Mouse (Mus musculus) liver, adult 2 months (tissue): Measurements from ENCODE around the gene Gm5741. TPM values are rescaled to one million over a fixed set of nuclear protein-coding genes. Genes with fewer than 3 reads are reported as not detected.

Experiments
- DNase-seq: peaks from one replicate; pipeline ENCODE4 v3.0.0-alpha.2; 2011; ENCODE audit warnings: low read depth, low spot score; ENCODE audit errors: extremely low read depth
- H3K27ac ChIP-seq: fragments of 200-500 bp; replicated peaks from 2 replicates; pipeline ENCODE4 v1.5.1; 2012; ENCODE audit warnings: low read depth, mild to moderate bottlenecking, control low read depth, inconsistent platforms, low read length; ENCODE audit not compliant: insufficient read depth
- H3K27me3 ChIP-seq: fragments of 200-500 bp; 2 replicates; pipeline ENCODE4 v1.6.1; 2012; ENCODE audit warnings: mild to moderate bottlenecking, moderate library complexity, low read length, inconsistent platforms; ENCODE audit not compliant: control insufficient read depth, insufficient read depth
- H3K36me3 ChIP-seq: fragments of 200-500 bp; 2 replicates; pipeline ENCODE4 v1.6.1; 2012; ENCODE audit warnings: low read length, inconsistent platforms; ENCODE audit not compliant: control insufficient read depth, insufficient read depth
- H3K4me1 ChIP-seq: fragments of 200-500 bp; 2 replicates; pipeline ENCODE4 v1.6.1; 2011; ENCODE audit warnings: low read length; ENCODE audit not compliant: control insufficient read depth, insufficient read depth
- H3K4me3 ChIP-seq: fragments of 200-500 bp; 2 replicates; pipeline ENCODE4 v1.5.1; 2011; ENCODE audit warnings: low read depth, mild to moderate bottlenecking, control low read depth, low read length, moderate library complexity; ENCODE audit not compliant: insufficient read depth
- H3K79me2 ChIP-seq: fragments of 200-500 bp; 2 replicates; pipeline ENCODE4 v1.6.1; 2012; ENCODE audit warnings: inconsistent platforms, mild to moderate bottlenecking, low read length, moderate library complexity; ENCODE audit not compliant: control insufficient read depth, insufficient read depth
- H3K9ac ChIP-seq: fragments of 200-500 bp; 2 replicates; pipeline ENCODE4 v1.6.1; 2012; ENCODE audit warnings: low read depth, mild to moderate bottlenecking, control low read depth, inconsistent platforms, low read length
- CTCF ChIP-seq: fragments of 200-500 bp; IDR thresholded peaks from 2 replicates; pipeline ENCODE4 v1.5.1; 2011; ENCODE audit warnings: low read depth, low read length, control low read depth
- POLR2A ChIP-seq: fragments of 200-500 bp; IDR thresholded peaks from 2 replicates; pipeline ENCODE4 v1.6.1; 2011; ENCODE audit warnings: low read length, control low read depth; ENCODE audit not compliant: insufficient read depth; ENCODE audit errors: extremely low read depth
- WGBS: fragments of 180-500 bp; shearing (Covaris S2); methylation state at CpG from one replicate; pipeline ENCODE4 v1.1.7; 2018; 5-methylcytosine and 5-hydroxymethylcytosine counted together
- polyA plus RNA-seq: library from polyadenylated mRNA; depleted of rRNA; stranded (reverse); fragments of >200 nt; gene quantifications from 2 replicates; pipeline ENCODE4 v1.2.3, GENCODE M21; 2012
- total RNA-seq: library from RNA; depleted of rRNA; stranded (reverse); fragments of >200 nt; gene quantifications from 2 replicates; pipeline ENCODE4 v1.2.3, GENCODE M21; 2014

Gene Gm5741
- total and polyA plus RNA-seq, 2 experiments, result not detected

DNA sequence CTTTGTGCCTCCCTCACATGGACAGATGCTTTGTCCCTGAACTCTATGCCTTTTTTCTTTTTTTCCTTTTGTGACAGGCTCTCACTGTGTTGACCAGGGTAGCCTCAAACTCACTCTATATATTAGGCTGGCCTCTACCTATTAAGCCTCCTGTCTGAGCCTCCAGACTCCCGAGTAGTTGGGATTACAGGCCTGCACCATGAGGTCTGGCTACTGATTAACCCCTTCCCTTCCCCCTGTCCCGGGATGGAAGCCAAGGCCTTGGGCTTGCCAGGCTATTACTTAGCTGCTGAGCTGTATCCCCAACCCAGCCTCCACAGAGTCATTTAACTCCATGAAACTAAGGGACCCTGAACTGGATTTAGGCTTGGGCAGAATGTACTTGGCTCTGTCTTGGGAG, 2.6 kb downstream of the Gm5741 start:
- H3K27ac ChIP-seq, result peak overlapping the region; percentile 85
- TF ChIP-seq CTCF (no peak), POLR2A (no peak)
- WGBS, result 18% methylated on average over 2 of the region's 2 CpGs
- H3K36me3 ChIP-seq, result no peaks in the 10 kb centered on the region
- H3K79me2 ChIP-seq, result no peaks in the 10 kb centered on the region; the same call in 1 of the 2 replicates
- DNase-seq, result peak; percentile 88
- H3K4me3 ChIP-seq, result no peak overlapping the region
- H3K9ac ChIP-seq, result peak overlapping the region; percentile 43; the same call in 1 of the 2 replicates
- H3K4me1 ChIP-seq, result peaks cover 27% of the 10 kb centered on the region
- H3K27me3 ChIP-seq, result no peaks in the 10 kb centered on the region

DNA sequence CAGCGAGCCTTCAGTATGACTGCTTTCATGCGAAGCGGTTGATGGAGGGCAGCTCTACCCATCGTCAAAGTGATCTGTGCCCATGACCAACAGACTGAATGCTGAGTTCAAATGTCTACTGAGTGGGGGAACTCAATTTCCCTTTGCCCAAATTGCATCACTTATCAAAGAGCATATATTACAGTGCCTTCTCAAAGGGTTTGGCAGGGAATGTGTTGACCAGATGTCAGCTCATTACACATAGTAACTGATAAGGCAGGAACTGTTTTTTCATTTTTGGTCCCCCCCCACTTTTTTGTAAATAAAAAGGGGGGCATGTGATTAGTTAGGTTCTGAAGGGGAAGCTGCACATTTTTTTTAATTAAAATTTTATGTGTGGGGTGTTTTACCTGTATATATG, 5.2 kb downstream of the Gm5741 start:
- Histone ChIP-seq H3K9ac (no peak overlapping the region), H3K27ac (peak overlapping the region; percentile 58), H3K27me3 (no peaks in the 10 kb centered on the region), H3K36me3 (no peaks in the 10 kb centered on the region), H3K4me1 (peaks cover 27% of the 10 kb centered on the region), H3K4me3 (no peak overlapping the region), H3K79me2 (no peaks in the 10 kb centered on the region; the same call in 1 of the 2 replicates)
- peak; percentile 93 for DNase-seq
- 35% methylated on average over 4 of the region's 4 CpGs for WGBS
- TF ChIP-seq POLR2A, result no peak
- no peak for TF ChIP-seq CTCF

- Histone ChIP-seq H3K79me2 (no peaks in the 10 kb centered on the region), H3K27ac (peak within 1 kb of the TSS; percentile 25), H3K4me3 (peak within 1 kb of the TSS; percentile 61), H3K36me3 (no peaks in the 10 kb centered on the region; the same call in 1 of the 2 replicates), H3K9ac (peak within 1 kb of the TSS; percentile 55), H3K27me3 (no peaks in the 10 kb centered on the region), H3K4me1 (peaks cover 17% of the 10 kb centered on the region)
- TF ChIP-seq POLR2A, result peak; percentile 33; the same call in 1 of the 2 replicates
- TF ChIP-seq CTCF, result no peak
- DNase-seq, result peak; percentile 89
- WGBS, result under 1% methylated on average over 53 of the region's 53 CpGs
These were observed 7.7 kb downstream of the Gm5741 start, which contains the start of gene Fbxw9 for GRCm38 (mm10) chr8:85059879-85060616. Fbxw9 (plus strand) TSS chr8:85060055.

DNA sequence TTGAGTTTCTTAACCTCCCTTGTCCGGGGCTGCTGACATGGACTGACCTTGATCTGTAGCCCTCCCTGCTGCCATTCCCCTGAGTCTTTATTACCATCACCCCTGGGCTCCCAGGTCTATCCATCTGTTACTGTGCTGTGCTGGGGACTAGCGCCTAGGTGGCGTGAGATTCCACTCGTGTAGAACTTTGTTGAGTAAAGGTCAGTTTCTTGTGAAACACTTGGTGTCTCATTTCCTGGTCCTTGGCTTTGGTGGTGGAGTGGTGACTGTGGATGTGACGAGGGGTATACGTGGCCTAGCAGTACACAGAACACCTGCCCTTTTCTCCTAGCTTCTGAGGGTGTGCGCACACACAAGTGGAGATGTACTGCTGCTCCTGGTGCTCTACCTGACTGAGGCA, 10.4 kb downstream of the Gm5741 start:
- Histone ChIP-seq H3K27me3 (no peaks in the 10 kb centered on the region), H3K27ac (no peak overlapping the region), H3K79me2 (no peaks in the 10 kb centered on the region), H3K4me3 (no peak overlapping the region), H3K36me3 (peaks cover 11% of the 10 kb centered on the region), H3K4me1 (peaks cover 9% of the 10 kb centered on the region), H3K9ac (no peak overlapping the region)
- WGBS, result 64% methylated on average over 7 of the region's 7 CpGs
- TF ChIP-seq CTCF, result no peak
- no peak for TF ChIP-seq POLR2A
- no peak for DNase-seq

- peaks cover 23% of the 10 kb centered on the region; the same call in 1 of the 2 replicates for H3K36me3 ChIP-seq
- peaks cover under 1% of the 10 kb centered on the region; the same call in 1 of the 2 replicates for H3K4me1 ChIP-seq
- no peaks in the 10 kb centered on the region for H3K27me3 ChIP-seq
- TF ChIP-seq CTCF (no peak), POLR2A (no peak)
- no peak overlapping the region for H3K9ac ChIP-seq
- H3K27ac ChIP-seq, result no peak overlapping the region
- no peak for DNase-seq
- H3K4me3 ChIP-seq, result no peak overlapping the region
- 95% methylated on average over 6 of the region's 6 CpGs for WGBS
- H3K79me2 ChIP-seq, result peaks cover 4% of the 10 kb centered on the region; the same call in 1 of the 2 replicates
These were observed 24.2 kb downstream of the Gm5741 start for GRCm38 (mm10) chr8:85043619-85044018.
